Mouse (Mus musculus) layer of hippocampus, adult 9-10 months (tissue): ENCODE results near the gene Kcnq2.

Experiments
- DNase-seq: peaks from one replicate; pipeline ENCODE4 v3.0.0; 2022; ENCODE audit warnings: low spot score

Gene Kcnq2

DNA sequence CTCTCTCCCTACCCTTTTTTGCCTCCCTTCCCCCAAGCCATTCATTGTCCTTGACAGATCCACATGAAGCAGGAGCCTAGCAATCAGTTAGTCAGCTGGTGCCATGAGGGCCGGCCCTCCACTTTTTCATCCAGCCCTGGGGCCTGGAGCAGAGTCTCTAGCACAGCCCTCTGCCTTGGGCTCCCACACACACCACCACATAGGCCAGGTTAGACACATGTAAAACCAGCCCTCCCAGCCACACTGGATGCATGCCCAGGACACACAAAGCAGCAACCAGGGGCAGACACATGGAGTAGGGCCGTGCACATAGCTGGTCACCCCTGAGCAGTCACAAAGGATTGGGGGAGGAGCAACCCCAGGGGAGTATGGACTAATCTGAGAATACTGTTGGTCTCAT is 32.9 kb downstream of the Kcnq2 start:
- no peak for DNase-seq

DNA sequence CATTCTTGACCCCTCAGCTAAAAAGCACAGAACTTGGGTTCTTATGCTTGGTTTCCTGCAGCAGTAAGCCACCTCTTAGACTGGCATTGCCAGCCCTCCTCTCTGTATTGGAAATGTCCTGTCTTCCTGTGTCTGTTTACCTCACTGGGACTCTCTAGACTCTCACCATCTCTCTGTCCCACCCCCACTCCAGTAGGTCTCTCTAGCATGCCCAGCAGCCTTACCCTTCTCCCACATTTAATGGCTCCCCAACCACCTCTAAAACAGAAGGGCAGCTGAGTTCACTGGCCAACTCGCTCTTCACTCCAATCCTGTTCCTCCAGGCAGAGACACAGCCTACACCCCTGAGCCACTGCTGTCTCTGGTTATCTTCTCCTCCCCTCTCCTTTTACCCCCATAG is 33.5 kb downstream of the Kcnq2 start:
- DNase-seq = no peak

DNA sequence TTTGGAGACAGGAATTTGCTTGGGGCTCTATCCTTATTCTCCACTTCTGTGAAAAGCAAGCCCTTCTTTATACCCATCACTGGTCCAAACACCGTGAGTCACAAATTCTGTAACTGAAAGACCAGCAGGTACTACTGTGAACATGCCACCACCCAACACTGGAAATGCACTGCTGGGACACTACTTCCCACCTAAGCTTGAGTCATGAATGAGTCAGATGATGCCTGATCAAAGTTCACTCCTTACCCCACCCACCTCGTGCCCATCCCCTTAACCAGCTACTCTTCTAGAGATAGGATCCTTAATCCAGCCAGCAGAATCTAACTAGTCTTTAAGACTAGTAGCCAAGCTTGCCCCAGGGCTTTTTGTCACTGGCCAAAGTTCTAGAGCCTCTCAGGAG is 35.0 kb downstream of the Kcnq2 start:
- DNase-seq = no peak

DNA sequence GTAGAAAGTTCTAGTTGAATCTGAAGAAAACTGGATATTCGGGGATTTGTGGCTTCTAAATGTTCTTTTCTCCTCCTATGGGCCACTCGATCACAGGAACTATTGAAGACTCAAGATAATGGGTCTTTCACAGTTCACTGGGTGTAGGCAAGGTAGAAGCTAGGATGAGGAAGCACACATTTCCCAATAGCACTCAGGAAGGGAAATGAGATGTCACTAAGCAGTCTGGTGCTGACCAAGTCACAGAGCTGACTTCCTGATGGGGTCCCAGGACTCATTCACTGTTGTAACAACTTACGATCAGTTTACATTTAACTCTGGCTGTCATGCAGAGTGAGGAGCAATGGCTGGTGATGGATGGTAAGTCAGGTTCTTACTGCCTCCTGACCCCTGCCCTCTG is 45.0 kb downstream of the Kcnq2 start:
- no peak for DNase-seq

DNA sequence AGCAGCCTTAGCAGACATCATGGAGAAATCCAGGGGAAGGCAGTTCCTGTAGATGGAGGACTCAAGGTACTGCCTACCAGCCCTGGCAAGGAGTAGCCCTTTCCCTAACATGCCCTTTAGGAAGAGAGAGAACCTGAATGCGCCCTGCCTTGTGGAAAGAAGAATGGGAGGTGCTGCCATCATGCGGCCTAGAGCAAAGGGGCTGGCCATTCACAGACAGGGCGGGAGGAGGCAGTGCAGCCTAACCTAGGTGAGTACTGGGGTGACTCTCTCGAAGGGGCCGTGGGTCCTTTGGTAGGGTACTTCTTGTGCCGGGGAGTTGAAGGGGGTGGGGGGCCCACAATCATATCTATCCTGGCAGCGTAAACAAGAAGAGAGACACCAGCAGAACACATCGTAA is 50.1 kb downstream of the Kcnq2 start:
- no peak for DNase-seq

DNA sequence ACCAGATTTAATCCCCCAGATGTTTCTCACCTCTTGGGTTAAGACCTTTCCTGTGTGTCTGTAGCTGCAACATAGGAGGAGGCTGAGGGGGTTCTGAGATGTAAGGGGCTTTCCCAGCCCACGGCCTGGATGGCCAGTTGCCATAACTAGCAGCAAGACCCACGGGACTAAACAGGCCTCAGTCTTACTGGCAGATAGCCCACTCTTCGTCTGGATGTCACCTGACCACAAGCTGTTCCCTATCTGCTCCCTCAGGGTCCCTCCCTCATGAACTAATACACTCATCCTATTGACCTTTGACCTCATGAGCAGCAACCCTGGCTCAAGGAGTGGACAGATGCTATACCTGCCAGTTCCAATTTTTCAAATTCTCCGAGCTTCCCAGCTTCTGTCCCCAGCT is 51.2 kb downstream of the Kcnq2 start:
- no peak for DNase-seq

DNA sequence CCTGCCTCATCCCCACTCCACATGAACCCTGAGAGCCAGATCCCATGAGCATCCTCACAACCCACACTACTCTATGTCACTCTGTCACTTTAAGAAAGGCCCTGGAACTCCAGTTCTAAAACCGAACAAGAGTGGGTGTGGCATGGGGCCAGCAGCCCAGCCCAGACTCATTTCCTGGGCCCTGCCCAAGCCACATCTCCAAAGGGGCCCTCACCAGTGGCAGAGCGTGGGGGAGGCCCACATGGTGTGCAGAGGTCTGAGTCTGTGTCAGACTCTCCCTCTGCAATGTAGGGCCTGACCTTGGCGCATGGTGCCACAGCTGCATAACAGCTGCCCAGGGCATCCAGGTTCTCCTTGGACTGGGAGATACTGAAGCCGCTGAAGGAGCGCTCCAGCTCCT is 54.2 kb downstream of the Kcnq2 start:
- no peak for DNase-seq

DNA sequence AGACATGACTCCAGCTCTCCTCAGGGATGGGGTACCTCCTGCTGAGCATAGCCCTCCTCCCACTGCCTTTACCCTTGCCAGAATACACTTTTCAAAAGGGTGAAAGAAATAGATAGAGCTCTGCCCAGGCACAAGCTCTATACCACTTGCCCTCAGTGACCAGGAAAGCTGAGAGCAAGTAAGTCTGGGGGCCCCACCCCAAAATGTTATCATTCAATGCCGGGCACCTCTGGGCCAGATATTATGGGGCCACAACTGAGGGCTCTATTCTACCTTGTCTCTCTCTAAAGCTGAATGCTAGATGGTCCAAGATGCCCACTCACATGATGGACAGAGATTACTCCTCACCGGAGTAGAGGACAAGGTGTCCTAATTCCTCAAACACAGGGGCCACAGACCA is 55.6 kb downstream of the Kcnq2 start:
- no peak for DNase-seq

DNA sequence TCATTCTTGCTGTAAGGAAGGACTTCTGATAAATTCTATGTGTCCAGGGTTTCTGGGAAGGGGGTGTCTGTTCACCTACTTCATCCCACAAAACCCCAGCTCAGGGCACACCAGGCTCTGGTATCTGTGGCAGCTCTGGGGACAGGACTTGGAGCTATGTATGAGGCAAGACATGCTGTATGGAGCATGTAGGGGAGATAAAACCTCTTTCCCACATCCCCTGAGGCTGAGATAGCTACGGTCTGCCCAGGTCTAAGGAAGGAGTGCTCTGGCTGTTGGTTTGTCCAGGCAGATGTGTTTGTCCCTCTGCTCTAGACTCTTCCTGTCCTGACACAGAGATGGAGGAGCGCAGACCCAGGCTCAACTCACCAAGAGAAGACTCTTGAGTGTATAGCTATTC is 56.2 kb downstream of the Kcnq2 start:
- no peak for DNase-seq

DNA sequence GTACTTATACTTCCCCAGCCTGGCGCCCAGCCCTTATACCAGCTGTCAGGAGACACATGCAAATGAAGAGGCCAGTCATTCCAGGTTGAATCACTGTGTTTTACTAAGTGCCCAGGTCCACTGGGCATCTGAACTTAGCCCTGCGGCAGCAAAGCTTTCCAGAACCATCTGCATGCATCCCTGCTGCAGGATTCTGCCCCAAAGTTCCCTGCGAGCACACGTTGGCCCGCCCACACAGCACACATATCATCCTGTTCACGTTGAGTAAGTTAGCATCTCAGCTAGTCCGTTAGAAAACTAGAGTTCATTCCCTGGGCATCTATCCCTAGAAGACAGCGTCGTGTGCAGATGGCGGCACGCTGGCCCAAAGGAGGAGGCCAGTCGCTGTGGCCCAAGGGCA is 59.6 kb downstream of the Kcnq2 start:
- DNase-seq = no peak

DNA sequence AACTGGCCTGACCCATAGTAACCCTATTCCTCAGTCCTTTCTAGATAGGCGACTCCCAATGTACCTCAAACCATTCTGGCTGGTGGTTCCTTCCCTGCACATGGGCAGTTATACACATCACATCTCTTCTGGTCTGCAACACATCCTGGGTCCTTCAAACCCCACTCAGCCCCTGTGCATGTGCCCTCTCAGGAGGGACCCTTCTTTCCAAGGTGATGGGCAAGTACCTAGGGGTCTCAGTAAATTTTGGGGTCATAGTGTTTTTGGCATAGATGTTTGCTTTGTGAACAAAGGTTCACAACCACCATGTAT is 62.7 kb downstream of the Kcnq2 start:
- DNase-seq = no peak

DNA sequence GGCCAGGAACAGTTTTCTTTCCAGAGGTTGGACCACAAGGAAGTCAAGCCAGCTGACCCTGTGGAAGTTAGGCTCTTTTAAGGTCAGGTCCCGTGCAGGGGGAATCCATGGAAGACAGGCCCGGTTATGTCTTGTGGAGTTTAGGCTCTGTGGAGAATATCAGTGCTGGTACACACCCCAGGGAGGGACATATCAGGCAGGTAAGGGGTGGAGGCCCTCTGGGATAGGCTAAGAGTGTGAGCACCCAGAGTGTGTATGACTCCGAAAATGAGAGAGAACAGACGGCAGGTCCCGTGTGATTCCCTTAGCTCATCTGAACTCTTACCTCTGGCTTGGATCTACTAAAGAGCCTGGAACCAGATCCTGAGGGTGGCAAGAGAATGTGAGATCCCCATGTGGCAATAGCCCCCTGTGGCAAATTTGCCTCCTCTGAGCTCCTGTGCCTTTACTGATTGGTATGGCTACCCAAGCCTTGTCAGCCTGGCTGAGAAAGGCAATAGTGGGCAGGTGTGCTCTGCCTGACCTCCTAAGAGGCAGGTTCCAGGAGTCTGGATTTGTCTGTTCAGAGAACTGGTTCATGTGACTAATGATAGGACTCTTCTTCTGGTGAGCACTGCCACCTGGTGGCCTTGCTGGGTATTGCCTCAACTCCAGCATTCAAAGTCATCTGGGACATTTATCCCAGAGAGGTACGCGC is 63.2 kb downstream of the Kcnq2 start:
- peak; percentile 85 for DNase-seq

DNA sequence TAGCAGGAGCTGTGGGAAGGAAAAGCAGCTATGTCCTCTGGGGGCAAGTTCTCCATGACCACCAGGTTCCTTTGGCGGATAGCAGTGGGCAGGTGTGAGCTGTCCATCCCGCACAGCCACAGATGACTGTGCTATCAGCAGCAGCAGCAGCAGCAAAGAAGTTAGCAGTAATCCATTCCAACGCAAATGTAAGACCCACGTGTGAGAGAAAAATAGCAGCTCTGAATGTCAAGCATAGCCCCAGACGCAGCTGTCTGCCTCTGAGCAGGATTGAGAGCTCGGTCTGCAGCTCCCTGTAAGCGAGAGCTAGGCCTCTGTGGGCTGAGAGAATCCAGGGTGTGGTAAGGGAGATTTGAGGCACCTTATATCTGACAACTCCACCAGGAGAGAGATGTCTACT is 65.0 kb downstream of the Kcnq2 start:
- DNase-seq = no peak

DNA sequence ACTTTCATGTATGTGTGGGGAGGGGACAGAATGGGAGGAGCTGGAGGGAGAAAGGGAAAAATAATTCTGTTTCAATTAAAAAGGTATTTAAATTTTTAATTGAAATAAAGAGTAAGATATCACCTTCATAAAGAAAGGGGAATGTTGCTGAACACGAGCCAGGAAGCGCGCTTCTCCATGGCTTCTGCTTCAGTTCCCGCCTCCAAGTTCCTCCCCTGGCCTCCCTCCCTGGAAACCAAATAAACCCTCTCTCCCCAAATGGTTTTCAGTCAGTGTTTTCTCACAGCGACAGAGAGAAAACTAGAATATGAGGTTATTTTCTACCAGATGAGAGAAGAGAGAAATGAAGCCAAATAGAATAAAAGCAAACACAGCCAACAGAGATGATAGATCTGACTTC is 66.6 kb downstream of the Kcnq2 start:
- DNase-seq = no peak

DNA sequence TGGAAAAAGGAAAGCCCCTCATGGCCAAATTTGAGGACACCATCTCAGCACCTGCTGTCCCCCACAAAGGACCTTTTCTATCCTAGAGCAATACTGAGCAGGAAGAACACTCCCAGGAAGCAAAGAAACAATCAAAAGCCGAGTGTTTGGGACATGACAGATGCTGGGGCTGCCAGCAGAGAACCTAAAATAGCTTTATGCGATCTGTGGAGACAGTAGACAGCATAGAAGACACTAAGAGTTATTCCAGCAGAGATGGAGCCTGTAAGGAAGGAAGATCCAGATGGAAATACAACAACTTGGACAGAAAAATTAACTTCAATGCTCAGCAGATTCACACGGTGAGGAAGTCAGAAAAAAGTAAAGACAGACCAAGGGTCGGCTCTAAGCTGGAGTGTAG is 69.3 kb downstream of the Kcnq2 start:
- no peak for DNase-seq

DNA sequence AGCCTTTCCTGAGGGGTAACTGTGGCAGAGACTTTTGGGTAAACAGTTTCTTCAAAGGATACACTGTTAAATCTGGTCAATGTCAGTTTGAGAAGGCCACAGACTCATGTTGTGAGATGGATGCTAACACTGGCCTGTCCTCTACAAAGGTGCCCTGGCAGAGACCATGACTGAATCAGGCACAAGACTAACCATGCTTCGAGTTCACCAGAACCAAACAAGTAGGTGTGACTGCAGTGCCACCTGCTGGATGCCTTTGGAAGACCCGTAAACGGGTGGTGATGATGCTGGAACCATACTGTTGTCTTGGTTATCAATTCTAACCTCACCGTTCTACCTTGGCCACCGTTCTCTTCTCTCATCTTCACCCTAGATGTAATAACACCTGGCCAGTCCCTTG is 75.0 kb downstream of the Kcnq2 start:
- DNase-seq = peak; percentile 92

DNA sequence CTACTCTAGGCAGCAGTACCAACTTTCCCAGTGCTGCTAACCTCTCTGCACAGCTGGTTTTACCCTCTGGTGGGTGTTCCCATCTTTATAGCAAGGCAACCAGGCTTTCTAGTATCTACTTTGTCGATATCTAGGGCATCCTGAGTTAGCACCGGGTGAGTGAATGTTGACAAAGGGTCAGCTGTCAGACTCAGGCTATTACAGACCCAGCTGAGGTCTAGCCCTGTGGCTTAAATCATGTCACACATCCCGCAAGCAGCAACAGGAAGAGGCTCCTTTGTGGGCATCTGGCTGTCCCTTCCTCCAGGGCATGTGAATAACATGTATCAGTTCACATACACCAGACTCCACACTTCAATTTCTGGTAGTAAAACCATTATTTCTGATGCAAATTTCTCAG is 76.9 kb downstream of the Kcnq2 start:
- DNase-seq = no peak

DNA sequence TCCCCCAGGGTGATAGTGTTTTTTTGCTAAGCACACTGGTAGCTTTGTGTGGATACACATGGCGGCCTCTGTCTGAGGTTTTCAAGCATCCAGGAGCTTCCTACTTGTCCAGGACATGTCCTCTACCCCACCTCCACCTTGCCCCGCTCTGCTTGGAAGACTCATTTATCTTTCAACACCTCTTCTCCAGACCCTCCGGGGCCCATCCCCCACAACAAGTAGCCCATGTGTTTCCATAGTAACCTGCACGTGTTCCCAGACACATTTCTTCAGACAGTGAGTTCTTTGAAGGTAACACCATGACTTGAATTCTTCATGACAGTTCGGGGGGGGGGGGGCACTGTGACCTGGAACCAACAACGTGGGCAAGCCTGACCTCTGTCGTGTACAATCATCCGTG is 77.8 kb downstream of the Kcnq2 start:
- no peak for DNase-seq

DNA sequence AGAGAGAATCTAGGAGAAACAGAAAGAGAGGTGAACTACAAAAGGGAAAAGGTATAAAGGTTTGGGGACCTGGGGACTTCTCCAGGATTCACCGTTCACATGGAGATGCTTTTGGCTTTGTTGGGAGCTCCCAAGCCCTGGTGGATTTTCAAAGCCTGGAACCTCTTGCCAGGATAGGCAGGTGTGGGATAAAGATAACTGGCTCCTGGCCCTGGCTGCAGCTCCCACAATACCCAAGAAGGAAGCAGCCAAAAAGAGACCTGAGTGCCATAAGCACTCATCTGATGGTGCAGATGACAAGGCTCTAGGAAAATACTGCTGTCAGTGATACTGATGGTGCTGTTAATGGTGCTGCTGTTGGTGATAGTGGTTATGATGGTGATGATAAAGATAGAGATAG is 82.9 kb downstream of the Kcnq2 start:
- DNase-seq = no peak

DNA sequence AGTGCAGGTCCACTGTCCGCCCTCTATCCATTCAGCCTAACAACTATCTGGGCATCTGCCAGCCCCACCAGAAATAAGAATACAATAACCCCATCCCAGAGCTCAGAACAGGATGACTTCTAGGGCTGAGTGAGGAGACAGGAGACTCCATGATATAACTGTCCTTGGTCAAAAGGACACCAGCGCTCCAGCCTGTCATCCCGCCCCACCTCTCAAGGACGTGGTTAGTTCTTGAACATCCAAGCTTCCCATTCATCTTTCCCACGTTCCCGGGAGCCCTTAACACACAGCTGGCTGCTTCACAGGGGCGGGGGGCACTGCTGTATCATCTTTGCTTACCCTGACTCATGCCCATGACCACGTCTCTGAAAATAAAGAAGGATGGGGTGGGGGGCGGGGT is 86.1 kb downstream of the Kcnq2 start:
- DNase-seq = no peak

DNA sequence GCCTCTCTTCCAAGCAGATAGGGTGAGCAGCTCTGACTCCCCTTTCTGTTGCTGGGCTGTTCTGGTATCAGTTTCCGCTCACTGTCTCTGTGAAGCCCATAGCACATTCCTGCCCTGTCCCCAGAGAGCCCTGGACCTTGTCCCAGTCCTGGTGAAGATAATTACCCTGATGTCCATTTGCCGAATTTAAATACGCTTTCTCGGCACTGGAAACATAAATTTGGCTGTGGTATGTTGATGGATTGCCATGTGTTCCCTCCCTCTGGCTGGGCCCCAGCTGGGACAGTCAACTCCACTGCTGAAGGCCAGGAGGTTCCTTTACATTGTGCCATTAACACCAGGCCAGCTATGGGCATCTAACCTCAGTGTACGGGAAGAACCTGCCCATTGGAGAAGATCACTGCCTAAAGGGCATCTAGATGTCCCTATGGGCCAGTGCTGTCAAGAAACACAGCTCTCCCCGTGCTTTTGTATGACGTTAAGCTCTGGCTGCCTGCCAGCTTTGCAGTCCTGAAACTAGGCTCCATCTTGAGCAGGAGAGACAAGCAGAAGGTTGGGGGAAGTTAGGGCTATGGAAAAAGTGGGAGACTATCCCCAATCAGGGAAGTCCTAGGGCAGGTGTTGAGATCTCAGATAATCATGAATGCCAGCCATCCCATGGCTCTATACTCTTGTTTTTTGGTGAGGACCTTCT is 86.7 kb downstream of the Kcnq2 start:
- DNase-seq = no peak

DNA sequence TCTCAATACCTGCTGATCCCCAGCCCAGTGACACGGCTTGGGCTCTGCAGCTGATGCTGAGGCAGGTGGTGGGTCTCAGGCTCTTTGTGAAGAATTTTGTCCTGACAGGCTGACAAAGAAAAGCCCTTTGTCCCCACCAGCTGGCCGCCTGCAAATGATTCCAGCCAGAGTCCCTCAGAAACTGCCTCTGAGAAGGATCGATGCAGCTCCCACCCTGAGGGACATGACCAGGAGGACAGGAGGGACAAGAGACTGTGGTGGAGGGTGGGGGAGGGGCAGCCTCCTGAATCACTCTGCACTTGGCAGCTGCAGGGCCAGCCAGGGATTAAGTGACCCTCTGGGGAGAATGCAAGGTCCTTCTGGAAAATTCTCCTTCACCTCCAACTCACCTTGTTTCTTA is 91.1 kb downstream of the Kcnq2 start:
- DNase-seq = no peak

DNA sequence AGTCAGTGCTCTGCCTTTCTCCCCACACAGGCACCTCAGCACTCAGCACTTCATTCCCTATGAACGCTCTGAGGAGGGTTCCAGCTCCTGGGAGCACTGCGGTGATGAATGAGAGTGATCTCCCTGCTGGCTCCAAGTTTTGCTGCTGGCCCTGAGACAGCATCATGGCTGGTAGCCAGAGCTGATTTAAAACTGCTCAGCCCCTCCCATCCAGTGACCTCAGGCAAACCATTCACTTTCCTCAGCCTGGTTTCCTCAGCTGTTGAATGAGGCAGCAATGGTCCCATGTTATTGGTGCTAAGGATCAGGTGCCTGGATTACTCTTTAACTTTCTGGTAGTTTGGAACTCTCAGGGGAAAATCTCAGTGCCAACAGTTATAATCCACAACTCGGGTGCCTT is 91.7 kb downstream of the Kcnq2 start, which contains the start of gene Chrna4:
TSS of gene Chrna4 (minus strand) at position 110 of the 400 bp plus-strand sequence.
- DNase-seq = no peak

DNA sequence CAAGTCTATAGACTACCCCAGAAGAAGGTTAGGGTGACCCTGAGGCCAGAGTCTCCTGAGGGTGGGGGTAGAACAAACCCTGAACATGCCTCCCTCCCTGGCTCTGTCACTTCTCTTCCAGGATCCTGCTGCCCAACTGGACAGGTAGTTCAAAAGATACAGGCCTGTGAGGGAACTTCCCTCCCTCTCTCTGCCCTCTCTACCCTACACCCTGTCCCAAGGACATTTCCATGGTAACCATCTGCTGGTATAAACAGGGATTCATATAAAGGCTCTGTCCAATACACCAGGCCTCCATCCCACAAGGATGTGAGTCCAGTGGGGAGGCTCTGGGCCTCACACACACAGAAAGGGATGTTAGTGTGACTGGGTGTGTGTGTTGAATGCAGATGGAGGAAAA is 92.7 kb downstream of the Kcnq2 start:
- no peak for DNase-seq
